Mouse (Mus musculus) lung, postnatal 0 days (tissue): ENCODE measurements at regions not wholly inside any gene's neighbourhood (a gene's known extent, or its start where the extent isn't known, plus 50 kb on each side); places are given as distances from the start of the nearest gene placed in this dataset.

Experiments
- CTCF ChIP-seq: IDR thresholded peaks from 2 replicates; pipeline ENCODE4 v1.5.1; 2016; ENCODE audit warnings: antibody characterized with exemption, mild to moderate bottlenecking
- EP300 ChIP-seq: IDR thresholded peaks from 2 replicates; pipeline ENCODE4 v1.6.1; 2016; ENCODE audit warnings: antibody characterized with exemption, mild to moderate bottlenecking, control low read depth

DNA sequence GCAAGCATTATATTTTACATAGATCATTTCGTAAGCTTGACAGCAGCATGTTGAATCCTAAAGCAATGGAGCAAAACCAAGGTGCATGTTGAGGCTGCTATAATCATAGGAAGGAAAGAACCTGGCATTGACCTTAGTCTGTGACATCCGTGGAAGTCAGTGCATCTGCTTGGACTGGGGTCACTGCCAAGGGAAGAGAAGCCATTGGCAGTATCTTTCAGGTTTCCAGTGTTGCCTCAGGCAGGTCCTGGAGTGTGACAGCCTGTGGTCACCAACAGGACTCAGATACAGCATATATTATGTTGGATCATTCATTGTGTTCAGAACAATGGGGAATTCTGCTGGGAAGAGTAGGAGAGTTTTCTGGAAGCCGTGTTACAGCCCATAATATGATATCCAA is 535.8 kb upstream of the Auts2 start:
- TF ChIP-seq CTCF: no peak
- no peak for TF ChIP-seq EP300
